Mouse (Mus musculus) CH12.LX (cell line): ENCODE measurements around the gene Tia1. TPM values are rescaled to one million over a fixed set of nuclear protein-coding genes. Genes with fewer than 3 reads are reported as not detected.

ENCODE experiments used
- DNase-seq: peaks from one replicate; pipeline ENCODE4 v3.0.0-alpha.2; 2013; ENCODE audit errors: extremely low read depth
- H3K27ac ChIP-seq: 2 replicates; pipeline ENCODE4 v1.5.1; 2012; ENCODE audit warnings: low read depth, mild to moderate bottlenecking, control low read depth, moderate library complexity; ENCODE audit not compliant: insufficient read depth
- H3K27me3 ChIP-seq: replicated peaks from 2 replicates; pipeline ENCODE3; 2012; ENCODE audit warnings: inconsistent platforms
- H3K36me3 ChIP-seq, 2 experiments: replicated peaks in 1 of 2; 2 replicates each; pipeline versions ENCODE3 to v1.6.1; 2012; ENCODE audit warnings: inconsistent platforms in 1 of 2, low read length in 1 of 2, mild to moderate bottlenecking in 1 of 2, mixed read lengths in 1 of 2, moderate library complexity in 1 of 2; ENCODE audit not compliant: control insufficient read depth in 1 of 2, insufficient read depth in 1 of 2
- H3K4me1 ChIP-seq, 2 experiments: 2 replicates each; pipeline ENCODE4 v1.6.1; 2012; ENCODE audit warnings: inconsistent platforms in 1 of 2, moderate library complexity in 1 of 2; ENCODE audit not compliant: insufficient read depth in 2 of 2, control insufficient read depth in 1 of 2
- H3K4me2 ChIP-seq: 2 replicates; pipeline ENCODE4 v1.6.1; 2012; ENCODE audit warnings: low read depth, mild to moderate bottlenecking, control low read depth; ENCODE audit not compliant: poor library complexity, insufficient read depth, severe bottlenecking
- H3K4me3 ChIP-seq, 3 experiments: fragments of 150-350 bp in 1 of 3; sonication (generic) in 1 of 3; replicated peaks in 1 of 3; 2 replicates each; pipeline versions ENCODE3 to v1.5.1; 2011 to 2012; ENCODE audit warnings: low read depth in 2 of 3, low read length in 2 of 3, mild to moderate bottlenecking in 2 of 3, moderate library complexity in 2 of 3, control low read depth in 1 of 3, improper control_type of control experiment in 1 of 3, inconsistent platforms in 1 of 3, mixed read lengths in 1 of 3; ENCODE audit not compliant: poor library complexity in 1 of 3
- H3K79me2 ChIP-seq: replicated peaks from 2 replicates; pipeline ENCODE4 v1.6.1; 2012; ENCODE audit warnings: mild to moderate bottlenecking, moderate library complexity; ENCODE audit not compliant: control insufficient read depth, poor library complexity, insufficient read depth, severe bottlenecking; ENCODE audit errors: extremely low read depth
- H3K9ac ChIP-seq: 2 replicates; pipeline ENCODE4 v1.6.1; 2012; ENCODE audit warnings: low read depth, mild to moderate bottlenecking, control low read depth, moderate library complexity; ENCODE audit not compliant: insufficient read depth
- H3K9me3 ChIP-seq: replicated peaks from 2 replicates; pipeline ENCODE3; 2012; ENCODE audit warnings: low read length, inconsistent platforms, mixed read lengths
- BHLHE40 ChIP-seq: IDR thresholded peaks from 2 replicates; pipeline ENCODE4 v1.6.1; 2011; ENCODE audit warnings: mild to moderate bottlenecking, low read depth, low read length, improper control_type of control experiment
- CTCF ChIP-seq, 2 experiments: IDR thresholded peaks in 1 of 2; conservative IDR thresholded peaks in 1 of 2; 2 replicates each; pipeline ENCODE4 v1.5.1; 2011 to 2012; ENCODE audit warnings: low read depth in 2 of 2, low read length in 2 of 2, improper control_type of control experiment in 1 of 2, inconsistent platforms in 1 of 2, mild to moderate bottlenecking in 1 of 2, moderate library complexity in 1 of 2
- E2F4 ChIP-seq: IDR thresholded peaks from 2 replicates; pipeline ENCODE4 v1.6.1; 2011; ENCODE audit warnings: low read depth, low read length, improper control_type of control experiment; ENCODE audit not compliant: insufficient replicate concordance
- ELF1 ChIP-seq: IDR thresholded peaks from 2 replicates; pipeline ENCODE4 v1.6.1; 2014; ENCODE audit warnings: low read depth, mild to moderate bottlenecking, inconsistent platforms, low read length, improper control_type of control experiment
- ETS1 ChIP-seq: conservative IDR thresholded peaks from 2 replicates; pipeline ENCODE4 v1.6.1; 2012; ENCODE audit warnings: low read depth, mild to moderate bottlenecking, inconsistent platforms, low read length, improper control_type of control experiment, moderate library complexity
- GABPA ChIP-seq: IDR thresholded peaks from 2 replicates; pipeline ENCODE4 v1.6.1; 2012; ENCODE audit warnings: low read depth, low read length, improper control_type of control experiment, inconsistent platforms; ENCODE audit not compliant: insufficient replicate concordance
- JUN ChIP-seq: IDR thresholded peaks from 2 replicates; pipeline ENCODE4 v1.6.1; 2011; ENCODE audit warnings: low read depth, mild to moderate bottlenecking, low read length, improper control_type of control experiment, moderate library complexity; ENCODE audit not compliant: insufficient read depth
- JUND ChIP-seq: conservative IDR thresholded peaks from 2 replicates; pipeline ENCODE4 v1.6.1; 2011; ENCODE audit warnings: low read depth, low read length, improper control_type of control experiment
- MAFK ChIP-seq: IDR thresholded peaks from 2 replicates; pipeline ENCODE4 v1.6.1; 2011; ENCODE audit warnings: low read length, improper control_type of control experiment; ENCODE audit not compliant: insufficient replicate concordance
- MAX ChIP-seq: IDR thresholded peaks from 2 replicates; pipeline ENCODE4 v1.6.1; 2011; ENCODE audit warnings: low read length, improper control_type of control experiment
- MEF2A ChIP-seq: IDR thresholded peaks from 2 replicates; pipeline ENCODE4 v1.6.1; 2014; ENCODE audit warnings: low read depth, mild to moderate bottlenecking, inconsistent platforms, low read length, improper control_type of control experiment, borderline replicate concordance
- MXI1 ChIP-seq: IDR thresholded peaks from 2 replicates; pipeline ENCODE4 v1.6.1; 2011; ENCODE audit warnings: mild to moderate bottlenecking, low read depth, low read length, improper control_type of control experiment
- PAX5 ChIP-seq: IDR thresholded peaks from 2 replicates; pipeline ENCODE4 v1.6.1; 2012; ENCODE audit warnings: low read length, inconsistent platforms, mixed read lengths
- POLR2A ChIP-seq: IDR thresholded peaks from 2 replicates; pipeline ENCODE4 v1.6.1; 2011; ENCODE audit warnings: low read depth, mild to moderate bottlenecking, improper control_type of control experiment, low read length
- POLR2AphosphoS2 ChIP-seq: IDR thresholded peaks from 2 replicates; pipeline ENCODE4 v1.6.1; 2011; ENCODE audit warnings: low read depth, low read length, improper control_type of control experiment
- RCOR1 ChIP-seq: conservative IDR thresholded peaks from 2 replicates; pipeline ENCODE4 v1.6.1; 2012; ENCODE audit warnings: low read depth, mild to moderate bottlenecking, inconsistent platforms, low read length, improper control_type of control experiment
- TBP ChIP-seq: conservative IDR thresholded peaks from 2 replicates; pipeline ENCODE4 v1.6.1; 2011; ENCODE audit warnings: low read depth, low read length, improper control_type of control experiment
- TCF12 ChIP-seq: IDR thresholded peaks from 2 replicates; pipeline ENCODE4 v1.6.1; 2014; ENCODE audit warnings: low read depth, mild to moderate bottlenecking, inconsistent platforms, low read length, improper control_type of control experiment
- USF1 ChIP-seq: IDR thresholded peaks from 2 replicates; pipeline ENCODE4 v1.6.1; 2014; ENCODE audit warnings: low read depth, mild to moderate bottlenecking, inconsistent platforms, low read length, improper control_type of control experiment
- ZC3H11A ChIP-seq: IDR thresholded peaks from 2 replicates; pipeline ENCODE4 v1.6.1; 2012; ENCODE audit warnings: low read depth, mild to moderate bottlenecking, inconsistent platforms, low read length, improper control_type of control experiment
- ZKSCAN1 ChIP-seq: IDR thresholded peaks from 2 replicates; pipeline ENCODE4 v1.6.1; 2012; ENCODE audit warnings: low read depth, inconsistent platforms, low read length, improper control_type of control experiment, borderline replicate concordance
- ZMIZ1 ChIP-seq: IDR thresholded peaks from 2 replicates; pipeline ENCODE4 v1.6.1; 2012; ENCODE audit warnings: low read depth, mild to moderate bottlenecking, inconsistent platforms, low read length, improper control_type of control experiment
- dilution Hi-C: fragments of 300-500 bp; cut with MboI; formaldehyde crosslinking; loops from 2 replicates; pipeline ENCODE4 v1.14.3; 2020; ENCODE audit warnings: low sequenced_read_pairs; ENCODE audit not compliant: extremely low pct_unique_long_range_greater_than_20kb, extremely low pct_ligation_motif_present
- in situ Hi-C: fragments of 300-500 bp; cut with MboI; formaldehyde crosslinking; loops from 3 replicates; pipeline ENCODE4 v1.14.3; 2019; ENCODE audit warnings: low sequenced_read_pairs, low pct_ligation_motif_present, low pct_unique_long_range_greater_than_20kb, mixed read lengths
- polyA plus RNA-seq: library from polyadenylated mRNA; unstranded; fragments of >175 nt; gene quantifications from 2 replicates; pipeline ENCODE4 v1.2.1, GENCODE M21; 2012; ENCODE audit warnings: low read depth; ENCODE audit not compliant: insufficient read length
- total RNA-seq, 2 experiments: library from RNA; depleted of rRNA; stranded (reverse); fragments of 300-350 nt in 1 of 2; fragments of >200 nt in 1 of 2; gene quantifications; 2 replicates each; pipeline ENCODE4 v1.2.3; 2012 to 2014

The Tia1 gene
- total and polyA plus RNA-seq, 3 experiments: 31.8 to 41.4 (median 34.0) TPM

DNA sequence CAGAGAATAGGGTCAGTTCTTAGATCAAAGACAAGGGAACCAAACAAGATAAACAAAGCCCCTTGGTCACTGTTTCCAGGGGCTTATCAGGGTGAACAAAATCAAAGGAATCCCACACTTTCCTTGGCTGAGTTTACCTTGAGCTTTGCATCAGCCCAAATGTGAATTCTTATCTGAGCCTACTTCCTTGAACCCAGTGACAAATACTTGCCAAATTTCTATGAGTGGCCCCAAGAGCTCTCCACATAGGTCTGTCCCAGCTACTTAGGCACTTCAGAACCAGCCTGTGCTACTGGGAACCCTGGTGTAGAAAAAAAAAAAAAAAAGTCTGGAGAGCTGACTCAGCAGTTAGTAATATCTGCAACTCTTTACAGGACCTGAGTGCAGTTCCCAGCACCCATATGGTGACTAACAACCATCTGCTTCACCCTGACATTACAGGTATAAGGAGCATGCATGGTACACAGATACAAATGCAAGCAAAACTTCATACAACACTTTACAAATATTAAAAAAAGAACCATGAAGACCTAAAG, 70.7 kb downstream of the Tia1 start:
- no peak overlapping the region for H3K4me2 ChIP-seq
- no peaks in the 10 kb centered on the region for H3K9me3 ChIP-seq
- TF ChIP-seq ZC3H11A (no peak), MEF2A (no peak), PAX5 (no peak), MAFK (peak; percentile 90), POLR2AphosphoS2 (no peak), POLR2A (no peak)
- H3K4me3 ChIP-seq: no peak overlapping the region
- H3K4me1 ChIP-seq: peaks cover 7 to 25% of the 10 kb centered on the region in 2 experiments; a peak in 3 of 4 replicates
- H3K9ac ChIP-seq: no peak overlapping the region
- DNase-seq: no peak
- no peaks in the 10 kb centered on the region for H3K79me2 ChIP-seq
- no peaks in the 10 kb centered on the region for H3K27me3 ChIP-seq
- peaks cover 0 to 19% of the 10 kb centered on the region in 2 experiments for H3K36me3 ChIP-seq
- no peak overlapping the region for H3K27ac ChIP-seq
- in situ Hi-C loops: loop anchor here (5.0 kb wide), 1 partner anchor 38 kb away; no protein-coding TSS in a partner anchor
- dilution Hi-C loops: no loop called here

- H3K4me3 ChIP-seq: no peak overlapping the region
- TF ChIP-seq CTCF (conservative IDR thresholded peaks at IDR 0.05 in 1 of 2, IDR thresholded peaks at IDR 0.05 in 1 of 2; ENCODE audit: low read depth in 2 of 2, low read length in 2 of 2) (no peak), TBP (no peak), ZC3H11A (no peak), MXI1 (no peak), BHLHE40 (no peak), TCF12 (no peak), GABPA (no peak), ZKSCAN1 (no peak), MEF2A (no peak), E2F4 (no peak), MAX (no peak), JUND (no peak), ELF1 (no peak), ZMIZ1 (no peak), USF1 (no peak), RCOR1 (no peak), MAFK (no peak), JUN (no peak), ETS1 (no peak)
- in situ Hi-C loops (loop anchor here (5.0 kb wide), 1 partner anchor 37 kb away; no protein-coding TSS in a partner anchor), dilution Hi-C loops (no loop called here)
- H3K9me3 ChIP-seq: no peaks in the 10 kb centered on the region
- no peak overlapping the region for H3K4me2 ChIP-seq
- no peaks in the 10 kb centered on the region for H3K79me2 ChIP-seq
- H3K27ac ChIP-seq: no peak overlapping the region
- H3K9ac ChIP-seq: no peak overlapping the region
- no peaks in the 10 kb centered on the region for H3K27me3 ChIP-seq
- H3K36me3 ChIP-seq: peaks cover 0 to 13% of the 10 kb centered on the region in 2 experiments
- peaks cover 7 to 31% of the 10 kb centered on the region in 2 experiments; a peak in 3 of 4 replicates for H3K4me1 ChIP-seq
- no peak for DNase-seq
These were observed 71.6 kb downstream of the Tia1 start for GRCm38 (mm10) chr6:86475462-86476167.
